Mouse (Mus musculus): Measurements from ENCODE around the gene Ifnk.

Ifnk gene

GRCm38 (mm10) chr4:35151756-35152155 is at the start of gene Ifnk:
Gene Ifnk, plus strand, starts transcription at chr4:35152056.
- no peak for DNase-seq (ENCODE audit: low read depth, low spot score)

- DNase-seq (ENCODE audit: low read depth, low spot score): no peak
Observed at GRCm38 (mm10) chr4:35105115-35105773, 46.6 kb upstream of the Ifnk start.

- peak; percentile 28 for DNase-seq (ENCODE audit: low read depth, low spot score)
Observed at GRCm38 (mm10) chr4:35112452-35112851, 39.4 kb upstream of the Ifnk start.

- DNase-seq (ENCODE audit: low read depth, low spot score): peak; percentile 38
Observed at GRCm38 (mm10) chr4:35113516-35114248, 38.2 kb upstream of the Ifnk start.

DNA sequence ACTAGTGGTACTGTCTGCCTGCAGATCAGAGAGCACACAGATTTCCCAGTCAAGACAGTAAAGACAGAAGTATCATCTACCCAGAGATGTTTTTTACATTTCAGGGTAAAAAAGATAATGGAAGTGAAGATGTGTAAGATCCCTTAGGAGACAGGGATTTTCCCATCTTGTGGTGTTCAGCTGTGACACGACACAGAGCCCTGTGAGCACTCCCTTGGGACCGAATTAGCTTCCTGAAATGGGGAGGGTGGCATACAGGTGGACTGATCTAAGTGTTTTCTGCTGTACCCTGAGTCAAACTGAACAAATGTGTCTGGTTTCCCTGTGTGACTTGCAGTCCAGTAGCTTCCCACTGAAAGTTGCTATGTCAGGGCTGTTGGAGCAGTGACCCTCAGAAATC is 36.9 kb upstream of the Ifnk start:
- DNase-seq (ENCODE audit: low read depth, low spot score): no peak

DNA sequence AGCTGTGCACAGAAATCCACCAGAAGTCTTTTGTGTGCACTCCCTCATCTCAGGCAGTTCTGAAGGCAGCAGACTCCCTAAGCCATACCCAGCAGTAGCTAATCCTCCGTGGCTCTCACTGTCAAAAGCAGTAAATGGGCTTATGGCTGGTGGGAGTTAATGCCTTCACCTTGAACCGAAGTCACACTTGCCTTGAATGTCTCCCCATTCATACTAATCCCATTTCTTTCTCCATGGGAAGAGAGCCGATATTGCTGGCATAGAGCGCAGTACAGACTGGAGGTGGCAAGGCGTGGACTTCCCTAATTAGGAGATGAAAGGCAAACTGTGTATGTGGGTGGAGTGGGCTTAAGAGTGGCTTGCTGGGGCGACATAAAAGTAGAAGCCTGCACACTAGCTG is 35.9 kb upstream of the Ifnk start:
- DNase-seq (ENCODE audit: low read depth, low spot score): no peak

GRCm38 (mm10) chr4:35117144-35117543 is 34.7 kb upstream of the Ifnk start:
- no peak for DNase-seq (ENCODE audit: low read depth, low spot score)

DNA sequence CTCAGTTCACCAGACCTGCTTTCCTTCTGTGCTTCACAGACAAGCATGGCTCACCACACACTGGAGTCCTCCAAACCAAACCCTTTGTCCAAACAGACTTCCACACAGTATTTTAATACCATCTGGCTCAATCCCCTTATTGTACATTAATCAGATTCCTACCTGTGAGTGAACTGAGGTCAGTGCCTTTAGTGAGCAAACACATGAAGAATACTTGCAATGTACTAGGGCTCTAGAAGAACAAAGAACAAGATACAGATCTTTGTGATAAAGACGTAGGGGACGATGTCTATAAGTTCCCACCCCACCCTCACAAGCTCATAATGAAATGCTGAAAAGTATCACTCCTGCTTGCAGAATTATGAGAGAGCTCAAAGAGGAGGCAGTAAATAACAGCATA is 33.0 kb upstream of the Ifnk start:
- no peak for DNase-seq (ENCODE audit: low read depth, low spot score)

DNA sequence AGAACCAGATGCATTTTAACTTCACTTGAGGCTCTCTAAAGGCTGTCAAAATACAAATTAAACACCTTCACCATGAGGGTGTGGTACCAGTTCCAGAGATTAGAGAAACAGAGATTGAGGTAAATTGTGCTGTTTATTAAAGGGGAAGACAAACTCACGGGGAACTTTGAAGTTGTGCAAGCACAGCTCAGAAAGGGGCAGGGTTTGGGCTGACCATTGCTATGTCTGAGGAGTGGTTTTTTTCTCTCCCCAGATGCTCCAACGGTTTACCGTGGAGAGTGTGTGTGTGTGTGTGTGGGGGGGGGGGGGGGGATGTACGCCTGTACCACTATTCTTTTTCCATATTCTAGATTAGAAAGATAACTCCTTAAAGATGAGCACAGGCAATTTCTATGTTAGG is 31.7 kb upstream of the Ifnk start:
- no peak for DNase-seq (ENCODE audit: low read depth, low spot score)

GRCm38 (mm10) chr4:35120575-35120974 is 31.3 kb upstream of the Ifnk start:
- no peak for DNase-seq (ENCODE audit: low read depth, low spot score)

- DNase-seq (ENCODE audit: low read depth, low spot score): no peak
Observed at GRCm38 (mm10) chr4:35121060-35121459, 30.8 kb upstream of the Ifnk start.

- DNase-seq (ENCODE audit: low read depth, low spot score): no peak
Observed at GRCm38 (mm10) chr4:35123087-35123486, 28.8 kb upstream of the Ifnk start.

DNA sequence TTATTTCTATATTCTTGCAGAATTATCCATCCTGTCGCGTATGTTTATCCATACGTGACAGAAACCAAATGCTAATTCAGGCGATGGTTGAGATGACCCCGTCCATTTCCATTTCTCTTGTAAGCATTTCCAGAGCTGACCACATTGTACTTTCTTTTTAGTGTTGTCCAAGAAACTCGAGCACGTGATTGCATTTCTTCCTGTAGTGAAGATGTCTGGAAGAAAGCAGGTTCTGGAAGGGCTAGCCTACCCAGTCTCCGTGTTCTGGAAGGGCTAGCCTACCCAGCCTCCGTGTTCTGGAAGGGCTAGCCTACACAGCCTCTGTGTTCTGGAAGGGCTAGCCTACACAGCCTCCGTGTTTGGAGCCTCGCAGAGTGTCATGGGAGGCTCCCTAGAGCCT is 27.8 kb upstream of the Ifnk start:
- DNase-seq (ENCODE audit: low read depth, low spot score): no peak

DNA sequence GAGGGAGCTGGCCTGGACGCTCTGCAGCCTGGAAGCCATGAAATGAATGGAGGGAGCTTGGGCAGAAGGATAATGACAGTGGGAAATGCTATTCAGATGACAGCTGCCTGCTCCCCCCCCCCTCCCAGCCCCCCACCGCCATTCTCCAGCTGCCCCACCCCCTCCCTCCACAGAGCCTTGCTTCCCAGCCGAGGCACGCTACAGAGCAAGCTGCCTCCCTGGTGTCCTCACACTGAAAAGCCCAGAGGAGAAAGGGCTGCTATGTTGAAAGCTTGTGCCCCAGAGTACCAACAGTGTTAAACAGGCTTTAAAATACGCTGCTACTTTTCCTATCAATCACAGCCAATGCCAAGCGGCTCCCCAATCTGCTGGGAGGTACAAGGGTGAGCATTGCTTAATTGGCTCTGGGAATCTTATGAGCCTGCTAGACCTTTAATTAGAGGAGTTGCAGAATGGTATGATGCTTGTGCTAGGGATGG is 26.5 kb upstream of the Ifnk start:
- no peak for DNase-seq (ENCODE audit: low read depth, low spot score)

GRCm38 (mm10) chr4:35126776-35127175 is 25.1 kb upstream of the Ifnk start:
- no peak for DNase-seq (ENCODE audit: low read depth, low spot score)

DNA sequence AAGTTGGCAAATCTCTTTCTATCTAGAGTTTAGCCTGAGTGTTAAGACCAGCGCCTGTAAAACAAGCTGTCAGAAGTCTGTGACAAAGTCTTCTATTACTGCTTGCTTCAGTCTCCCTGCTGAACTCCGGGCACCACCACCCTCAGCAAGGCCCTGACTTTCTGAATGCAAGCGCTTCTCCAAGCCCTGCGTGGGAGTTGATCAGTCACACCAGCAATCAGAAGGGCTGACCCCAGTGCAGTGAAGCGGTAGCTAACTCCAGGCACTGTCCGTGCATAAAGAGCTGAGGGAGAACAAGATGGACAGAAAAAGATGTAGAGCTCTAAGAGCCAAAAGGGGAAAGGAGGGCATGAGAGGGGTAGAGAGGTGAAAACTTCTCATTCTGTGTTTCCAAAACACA is 24.1 kb upstream of the Ifnk start:
- DNase-seq (ENCODE audit: low read depth, low spot score): no peak

GRCm38 (mm10) chr4:35130411-35130948 is 21.4 kb upstream of the Ifnk start:
- no peak for DNase-seq (ENCODE audit: low read depth, low spot score)

- DNase-seq (ENCODE audit: low read depth, low spot score): no peak
Observed at GRCm38 (mm10) chr4:35131592-35131991, 20.3 kb upstream of the Ifnk start.

- no peak for DNase-seq (ENCODE audit: low read depth, low spot score)
Observed at GRCm38 (mm10) chr4:35133411-35133810, 18.4 kb upstream of the Ifnk start.

GRCm38 (mm10) chr4:35134846-35135611 is 16.8 kb upstream of the Ifnk start:
- DNase-seq (ENCODE audit: low read depth, low spot score): no peak

DNA sequence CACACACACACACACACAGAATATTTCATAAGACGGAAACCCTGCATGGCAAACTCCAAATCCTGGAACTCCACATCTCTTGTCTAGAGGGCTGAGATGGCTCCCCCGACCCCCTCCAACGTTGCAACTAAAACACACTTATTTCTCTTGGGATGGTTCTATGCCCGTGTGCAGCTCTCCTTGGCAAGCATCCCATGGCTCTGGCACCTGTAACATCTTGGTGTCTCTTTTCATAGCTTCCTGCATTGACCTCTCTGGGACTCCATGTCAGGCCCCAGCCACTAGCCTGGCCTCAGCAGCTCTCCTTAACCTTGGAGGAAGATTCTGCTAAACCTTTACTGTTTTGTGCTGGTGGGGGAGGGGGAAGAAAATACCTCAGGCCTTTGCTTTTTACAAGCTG is 16.1 kb upstream of the Ifnk start:
- DNase-seq (ENCODE audit: low read depth, low spot score): peak; percentile 43

GRCm38 (mm10) chr4:35136996-35137395 is 14.9 kb upstream of the Ifnk start:
- DNase-seq (ENCODE audit: low read depth, low spot score): no peak
